Mouse (Mus musculus): ENCODE measurements around the gene Slc30a6. TPM values are rescaled to one million over a fixed set of nuclear protein-coding genes. Genes with fewer than 3 reads are reported as not detected.
"Not testable (repeated sequence)": the region's sequence is repeated elsewhere in the genome, so short reads cannot be mapped to it uniquely, and the experiment has no call there.

Gene Slc30a6
- total RNA-seq, 2 experiments from 2014 or later = 9.3 to 9.5 TPM

DNA sequence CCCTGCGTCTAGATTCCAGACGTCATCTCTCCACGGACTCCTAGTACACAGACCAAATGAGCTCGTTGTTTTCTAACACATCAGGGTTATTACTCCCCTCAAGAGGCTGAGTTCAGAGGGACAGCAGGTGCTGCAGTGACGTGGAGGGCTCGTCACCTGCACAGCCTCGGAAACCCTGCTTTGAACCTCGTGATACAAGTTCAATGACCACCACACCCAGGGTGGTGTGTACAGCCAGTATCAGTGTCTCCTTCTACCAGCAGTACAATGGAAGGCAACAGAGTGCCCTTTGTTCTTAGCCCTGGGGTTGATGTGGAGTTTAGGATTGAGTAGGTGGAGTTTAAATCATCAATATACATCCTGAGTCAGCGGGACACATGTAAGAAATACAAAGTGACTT, 42.4 kb downstream of the Slc30a6 start:
- DNase-seq = no peak

DNA sequence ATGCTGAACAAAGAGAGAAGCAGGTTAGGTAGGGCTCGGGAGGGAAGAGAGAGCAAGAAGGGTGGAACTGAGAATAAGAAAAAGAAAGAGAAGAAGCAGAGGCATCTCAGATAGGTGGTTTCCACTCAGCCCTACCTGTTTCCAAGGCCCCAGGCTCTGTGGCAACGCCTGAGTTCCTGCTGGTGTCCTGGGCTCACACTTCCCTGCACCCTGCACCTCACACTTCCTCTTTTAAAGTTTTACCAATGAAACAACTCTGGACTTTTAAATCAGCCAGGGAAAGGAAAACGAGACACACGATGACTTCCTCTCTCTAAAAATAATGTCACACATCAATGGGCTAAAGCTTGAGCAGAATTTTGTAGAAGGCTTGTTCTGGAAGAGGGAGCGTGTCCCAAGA, 45.1 kb downstream of the Slc30a6 start:
- intact Hi-C loops (cut with DNase I) = no loop called here
- no peak for DNase-seq

More for the DNA sequence above, 42.4 kb downstream of the Slc30a6 start:
- intact Hi-C loops (cut with DNase I) = no loop called here

DNA sequence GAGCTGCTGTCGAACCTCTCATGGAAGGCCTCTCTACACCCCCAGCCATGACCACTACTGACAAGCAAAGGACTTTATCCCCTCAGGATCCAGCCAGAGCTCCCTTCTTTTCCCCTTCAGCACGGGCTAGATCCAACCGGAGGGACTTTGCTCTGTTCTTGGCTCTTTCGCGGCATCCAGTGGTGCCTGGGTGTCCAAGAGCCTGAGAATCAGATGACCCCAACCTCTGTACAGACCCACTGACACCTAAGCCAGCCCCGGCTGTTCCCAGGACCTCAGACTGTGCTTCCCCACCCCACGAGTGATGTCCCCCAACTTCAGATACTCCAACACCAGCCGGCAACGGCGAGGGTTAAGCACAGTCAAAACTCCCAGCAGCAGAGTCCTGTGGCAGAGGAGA, 54.4 kb downstream of the Slc30a6 start:
- DNase-seq = no peak
- intact Hi-C loops (cut with DNase I) = no loop called here

DNA sequence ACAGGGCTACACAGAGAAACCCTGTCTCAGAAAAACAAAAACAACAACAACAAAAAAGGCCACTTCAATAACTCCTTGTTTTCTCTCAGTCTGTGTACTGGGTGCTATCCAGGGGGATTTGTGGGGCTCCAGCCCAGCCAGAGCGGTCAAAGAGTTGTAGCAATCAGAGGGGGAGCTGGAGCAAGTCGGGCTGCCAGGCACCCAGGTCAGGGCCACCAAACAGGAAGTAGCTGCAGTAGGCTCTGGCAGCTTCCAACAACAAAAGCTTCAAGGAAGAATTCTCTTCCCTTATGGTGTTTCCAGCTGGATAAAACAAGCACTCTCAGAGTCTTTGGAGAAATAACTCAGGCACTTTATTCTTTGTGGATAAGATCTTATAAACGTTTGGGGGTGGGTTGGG, 58.5 kb downstream of the Slc30a6 start:
- intact Hi-C loops (cut with DNase I) = no loop called here
- no peak for DNase-seq

DNA sequence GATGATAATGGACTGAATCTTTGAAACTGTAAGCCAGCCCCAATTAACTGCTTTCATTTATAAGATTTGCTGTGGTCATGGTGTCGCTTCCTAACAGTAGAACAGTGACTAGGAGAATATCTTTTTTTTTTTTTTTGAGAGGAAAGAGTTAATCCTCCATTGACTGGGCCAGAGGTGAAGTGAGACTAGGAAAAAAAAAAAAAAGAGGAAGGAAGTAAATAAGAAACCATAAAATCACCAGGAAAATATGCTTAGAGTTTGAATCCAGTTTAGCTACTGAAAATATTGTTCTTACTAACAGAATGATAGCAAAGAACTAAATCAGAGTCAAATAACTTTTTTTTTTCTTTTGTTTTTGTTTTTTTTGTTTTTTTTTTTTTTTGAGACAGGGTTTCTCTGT, 59.3 kb downstream of the Slc30a6 start:
- DNase-seq = no peak
- intact Hi-C loops (cut with DNase I) = no loop called here

DNA sequence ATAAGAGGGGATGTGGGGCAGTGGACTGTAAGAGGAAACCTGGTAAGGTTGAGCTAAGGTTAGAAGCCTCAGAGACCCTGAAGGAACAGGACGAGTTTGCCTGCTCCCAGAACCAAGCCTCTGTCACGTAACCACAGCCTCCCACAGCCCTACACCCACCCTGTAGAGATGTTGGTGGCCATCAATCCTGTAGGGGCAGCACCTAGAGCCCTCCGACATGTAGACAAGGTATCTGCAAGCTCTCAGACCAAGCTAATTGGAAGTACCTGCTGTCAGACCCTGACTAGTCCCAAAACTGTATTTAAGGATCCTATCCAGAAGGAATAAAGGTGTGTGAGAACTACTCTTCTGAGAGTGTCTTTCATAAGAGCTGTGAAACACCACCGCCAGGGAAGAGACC, 60.0 kb downstream of the Slc30a6 start:
- intact Hi-C loops (cut with DNase I) = no loop called here
- no peak for DNase-seq

DNA sequence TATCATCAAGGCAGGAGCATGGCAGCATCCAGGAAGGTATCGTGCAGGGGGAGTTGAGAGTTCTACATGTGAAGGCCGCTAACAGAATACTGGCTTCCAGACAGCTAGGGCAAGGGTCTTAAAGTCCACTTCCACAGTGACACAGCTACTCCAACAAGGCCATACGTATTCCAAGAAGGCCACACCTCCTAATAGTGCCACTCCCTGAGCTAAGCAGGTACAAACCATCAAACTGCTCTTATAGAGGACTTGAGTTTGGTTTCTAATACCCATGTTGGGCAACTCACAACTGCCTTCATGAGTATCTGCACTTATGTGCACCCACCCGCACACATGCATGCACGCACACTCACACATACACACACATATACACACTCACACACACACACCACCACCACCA, 61.4 kb downstream of the Slc30a6 start:
- intact Hi-C loops (cut with DNase I) = no loop called here
- no peak for DNase-seq

DNA sequence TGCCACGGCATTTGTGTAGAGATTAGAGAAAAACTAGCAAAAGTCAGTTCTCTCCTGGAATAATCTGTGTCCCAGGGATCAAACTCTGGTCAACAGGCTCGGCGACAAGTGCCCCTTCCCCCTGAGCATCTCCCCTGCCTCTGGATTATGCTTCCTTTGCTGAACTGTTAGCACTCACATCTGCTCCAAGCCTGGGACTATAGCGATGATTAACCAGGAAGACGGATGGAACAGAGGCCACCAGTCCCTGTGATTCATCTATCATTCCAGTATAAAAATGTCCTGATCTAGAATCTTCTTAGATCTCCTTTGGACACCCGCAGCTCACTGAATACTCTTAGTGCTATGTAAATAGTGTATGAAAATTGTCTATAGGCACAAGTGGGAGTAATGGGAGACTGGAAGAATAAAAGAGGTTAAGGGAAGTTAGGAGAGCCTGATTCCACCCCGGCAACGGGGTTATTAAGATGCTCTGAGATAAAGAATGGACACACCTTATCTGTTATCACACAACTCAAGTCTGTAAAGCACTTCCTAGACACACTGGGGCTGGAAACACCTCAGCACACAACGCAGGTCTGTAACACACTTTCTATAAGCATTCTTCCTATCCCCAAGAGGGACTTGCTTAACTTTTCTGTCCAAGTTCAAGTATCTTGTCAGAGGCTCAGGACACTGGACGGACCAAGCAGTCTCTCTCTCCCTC, 62.7 kb downstream of the Slc30a6 start:
- DNase-seq = no peak
- intact Hi-C loops (cut with DNase I) = no loop called here

DNA sequence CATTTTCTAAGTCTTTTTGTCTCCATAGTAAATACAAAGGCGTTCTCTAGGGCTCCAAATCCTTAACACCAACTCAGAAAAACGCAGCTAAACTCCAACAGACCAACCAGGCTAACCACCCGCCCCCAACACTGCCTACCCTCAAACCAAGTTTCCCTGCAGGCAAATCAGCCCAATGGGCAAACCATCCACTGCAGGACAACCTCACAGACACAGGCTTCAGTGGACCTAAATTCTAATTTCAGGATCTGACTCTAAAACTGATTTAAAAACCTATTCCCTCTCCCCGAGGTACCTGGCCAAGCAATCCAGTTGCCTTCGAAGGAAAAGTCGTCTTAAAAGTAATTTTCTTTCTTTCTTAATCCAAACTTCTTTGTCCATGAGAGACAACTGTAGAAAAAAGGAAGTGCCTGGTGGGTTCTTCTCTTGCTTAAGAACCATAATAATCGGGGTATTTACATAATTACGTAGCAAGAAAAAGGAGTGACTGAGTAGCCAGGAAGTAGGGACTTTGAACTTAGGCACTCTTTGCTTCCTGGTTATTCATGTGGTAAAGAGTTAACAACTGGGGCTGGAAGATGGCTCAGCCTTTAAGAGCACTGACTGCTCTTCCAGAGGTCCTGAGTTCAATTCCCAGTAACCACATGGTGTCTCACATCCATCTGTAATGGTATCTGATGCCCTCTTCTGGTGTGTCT, 63.5 kb downstream of the Slc30a6 start, which contains the start of gene Nlrc4:
Gene Nlrc4, minus strand, starts transcription at position 432 of the 698 bp plus-strand sequence.
- intact Hi-C loops (cut with DNase I) = no loop called here
- no peak for DNase-seq

DNA sequence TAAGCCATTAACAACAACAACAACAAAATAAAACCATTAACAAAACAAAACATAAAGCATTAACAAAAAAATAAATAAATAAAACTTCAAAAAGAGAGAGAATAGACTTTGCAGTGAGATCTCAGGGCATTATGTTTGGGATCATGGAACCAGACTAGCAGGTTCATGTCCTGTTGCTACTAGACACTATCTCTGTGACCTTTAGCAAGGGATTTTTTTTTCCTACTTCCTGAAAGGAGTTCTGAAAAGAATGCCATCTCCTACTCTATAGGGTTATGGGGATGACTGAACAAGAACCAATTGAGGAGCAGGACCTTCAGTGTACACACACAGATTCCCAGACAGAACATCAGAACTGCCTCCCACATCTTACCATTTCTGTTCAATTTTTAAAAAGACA, 68.1 kb downstream of the Slc30a6 start:
- DNase-seq = no peak
- intact Hi-C loops (cut with DNase I) = no loop called here

DNA sequence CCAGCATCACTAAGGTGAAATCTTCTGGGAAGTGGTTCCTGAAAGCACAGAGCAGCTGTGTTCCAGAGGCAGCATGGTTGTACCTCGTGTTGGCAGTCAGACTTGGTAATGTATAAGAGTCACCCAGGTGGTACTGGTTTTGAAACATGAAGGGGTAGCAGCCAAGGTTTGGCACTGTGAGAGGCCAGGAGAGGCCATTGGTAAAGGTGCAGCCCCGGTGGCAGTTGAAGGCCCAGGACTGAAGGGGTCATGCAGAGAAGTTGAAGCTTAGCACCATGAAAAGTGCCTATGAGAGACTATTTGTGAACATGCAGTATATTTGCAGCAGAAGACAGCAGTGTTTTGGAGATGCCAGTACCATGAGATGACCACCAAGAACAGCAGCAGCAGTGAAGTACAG, 72.6 kb downstream of the Slc30a6 start:
- intact Hi-C loops (cut with DNase I); DNase-seq: not testable (repeated sequence)

DNA sequence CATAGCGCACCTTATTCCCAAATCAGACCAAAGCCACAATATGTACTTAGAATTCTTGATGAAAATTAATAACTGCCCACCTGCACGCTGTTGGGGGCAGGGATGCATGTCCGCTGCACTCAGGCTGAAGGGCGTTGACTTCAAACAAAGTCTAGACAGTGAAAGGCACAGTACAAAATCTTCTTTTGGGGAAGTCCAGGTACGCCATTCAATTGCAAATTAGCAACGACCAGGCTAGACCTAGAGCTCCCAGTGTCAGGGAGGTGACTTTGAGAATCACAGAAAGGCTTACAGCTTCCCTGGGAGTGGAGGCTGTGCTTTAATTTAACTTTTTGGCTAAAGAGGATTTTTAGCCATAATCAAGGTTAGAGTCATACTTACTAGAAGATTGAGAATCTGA, 74.7 kb downstream of the Slc30a6 start:
- DNase-seq = not testable (repeated sequence)

More for the DNA sequence above, 74.7 kb downstream of the Slc30a6 start:
- intact Hi-C loops (cut with DNase I) = not testable (repeated sequence)

Other genes with a start within 250 kb of the Slc30a6 start
- gene Memo1, start 100.1 kb upstream of the Slc30a6 start, total RNA-seq (2021) = 10 to 100 TPM; 64.4 to 72.6 TPM
- gene Dpy30, start 71.7 kb upstream of the Slc30a6 start, total RNA-seq (2021) = 10 to 100 TPM; 45.5 to 48.9 TPM
- 10 to 100 TPM; 31.6 to 33.3 TPM for gene Spast, start 56.6 kb upstream of the Slc30a6 start, total RNA-seq (2021)
- under 1 TPM; 0.31 to 0.35 TPM for gene Nlrc4, start 63.5 kb downstream of the Slc30a6 start, total RNA-seq (2021)
- gene Yipf4, start 93.9 kb downstream of the Slc30a6 start, total RNA-seq (2021) = 10 to 100 TPM; 67.8 to 68.2 TPM
- gene Birc6, start 132.7 kb downstream of the Slc30a6 start, total RNA-seq (2021) = 10 to 100 TPM; 82.2 to 82.6 TPM

All from heart, postnatal 36 days (tissue).